Mouse (Mus musculus) neural tube, embryonic 15.5 days (tissue): ENCODE measurements at regions not wholly inside any gene's neighbourhood (a gene's known extent, or its start where the extent isn't known, plus 50 kb on each side); places are given as distances from the start of the nearest gene placed in this dataset.

Experiments used
- ATAC-seq: fragments of 200-750 bp; cut with Nextera tagmentation; 2 replicates; pipeline ENCODE4 v1.8.0; 2017; ENCODE audit warnings: mild to moderate bottlenecking, moderate TSS enrichment, moderate library complexity; ENCODE audit not compliant: low FRiP score
- H3K27ac ChIP-seq: fragments of 300-500 bp; sonication (generic); replicated peaks from 2 replicates; pipeline ENCODE4 v1.5.1; 2015; ENCODE audit warnings: mild to moderate bottlenecking, inconsistent platforms
- H3K27me3 ChIP-seq: fragments of 300-500 bp; sonication (generic); replicated peaks from 2 replicates; pipeline ENCODE4 v1.6.1; 2015; ENCODE audit warnings: inconsistent platforms
- H3K36me3 ChIP-seq: fragments of 300-500 bp; sonication (generic); 2 replicates; pipeline ENCODE4 v1.6.1; 2015; ENCODE audit warnings: inconsistent platforms
- H3K4me1 ChIP-seq: fragments of 300-500 bp; sonication (generic); 2 replicates; pipeline ENCODE4 v1.6.1; 2015; ENCODE audit warnings: inconsistent platforms
- H3K4me2 ChIP-seq: fragments of 300-500 bp; sonication (generic); 2 replicates; pipeline ENCODE4 v1.6.1; 2015; ENCODE audit warnings: inconsistent platforms, mild to moderate bottlenecking, moderate library complexity
- H3K4me3 ChIP-seq: fragments of 300-500 bp; sonication (generic); replicated peaks from 2 replicates; pipeline ENCODE4 v1.5.1; 2015; ENCODE audit warnings: mild to moderate bottlenecking, inconsistent platforms
- H3K9ac ChIP-seq: fragments of 300-500 bp; sonication (generic); replicated peaks from 2 replicates; pipeline ENCODE4 v1.6.1; 2015; ENCODE audit warnings: mild to moderate bottlenecking, inconsistent platforms
- H3K9me3 ChIP-seq: fragments of 300-500 bp; sonication (generic); replicated peaks from 2 replicates; pipeline ENCODE4 v1.6.1; 2016; ENCODE audit warnings: inconsistent platforms
- WGBS: fragments of 180-500 bp; shearing (Covaris S2); methylation state at CpG from one replicate; pipeline ENCODE4 v1.1.7; 2015; ENCODE audit warnings: mixed read lengths; 5-methylcytosine and 5-hydroxymethylcytosine counted together

- Histone ChIP-seq H3K4me3 (no peak overlapping the region), H3K4me2 (no peak overlapping the region), H3K9me3 (no peaks in the 10 kb centered on the region), H3K27me3 (no peaks in the 10 kb centered on the region), H3K4me1 (no peaks in the 10 kb centered on the region), H3K9ac (no peak overlapping the region), H3K27ac (no peak overlapping the region), H3K36me3 (no peaks in the 10 kb centered on the region)
- ATAC-seq, result no peak
- WGBS, result 61% methylated on average over 5 of the region's 5 CpGs
Observed at GRCm38 (mm10) chr2:56322508-56322907, 801.3 kb downstream of the Nr4a2 start.

GRCm38 (mm10) chr2:56335974-56336373 is 787.8 kb downstream of the Nr4a2 start:
- WGBS, result 36% methylated on average over 7 of the region's 7 CpGs
- H3K9me3 ChIP-seq, result no peaks in the 10 kb centered on the region
- no peak overlapping the region for H3K9ac ChIP-seq
- H3K36me3 ChIP-seq, result no peaks in the 10 kb centered on the region
- no peak overlapping the region for H3K27ac ChIP-seq
- H3K4me2 ChIP-seq, result no peak overlapping the region
- H3K4me1 ChIP-seq, result no peaks in the 10 kb centered on the region
- no peak for ATAC-seq
- no peak overlapping the region for H3K4me3 ChIP-seq
- no peaks in the 10 kb centered on the region for H3K27me3 ChIP-seq

- Histone ChIP-seq H3K9ac (no peak overlapping the region), H3K27ac (no peak overlapping the region), H3K27me3 (no peaks in the 10 kb centered on the region), H3K4me1 (no peaks in the 10 kb centered on the region), H3K36me3 (no peaks in the 10 kb centered on the region), H3K9me3 (no peaks in the 10 kb centered on the region), H3K4me2 (no peak overlapping the region), H3K4me3 (no peak overlapping the region)
- no peak; the same call in 1 of the 2 replicates for ATAC-seq
- WGBS, result 70% methylated on average over 3 of the region's 3 CpGs
Observed at GRCm38 (mm10) chr2:56364065-56364464, 759.7 kb downstream of the Nr4a2 start.
